Mouse (Mus musculus): ENCODE measurements around the gene Cdk2ap2. TPM values are rescaled to one million over a fixed set of nuclear protein-coding genes. Genes with fewer than 3 reads are reported as not detected.
A peak's percentile ranks its signal among the peaks of the same experiment; 100 is the strongest.
"Not testable (repeated sequence)": the region's sequence is repeated elsewhere in the genome, so short reads cannot be mapped to it uniquely, and the experiment has no call there.

Gene Cdk2ap2
- polyA plus RNA-seq, 1 experiment from 2014 or later, result 80.2 TPM

- no peaks in the 10 kb centered on the region for H3K9me3 ChIP-seq
- no peak overlapping the region for H3K4me3 ChIP-seq
- no peak for DNase-seq (ENCODE audit: low spot score)
- no peaks in the 10 kb centered on the region for H3K27me3 ChIP-seq (replicated peaks; ENCODE audit: low read depth, poor library complexity, severe bottlenecking)
- H3K27ac ChIP-seq (replicated peaks), result no peak overlapping the region
- H3K36me3 ChIP-seq (replicated peaks), result peaks cover 79% of the 10 kb centered on the region
- 92% methylated on average over 10 of the region's 10 CpGs for WGBS
- H3K4me1 ChIP-seq, result peaks cover 22% of the 10 kb centered on the region
Observed at GRCm38 (mm10) chr19:4115144-4115543, 18.2 kb downstream of the Cdk2ap2 start.

GRCm38 (mm10) chr19:4115816-4116215 lies 18.8 kb downstream of the Cdk2ap2 start:
- peaks cover 79% of the 10 kb centered on the region for H3K36me3 ChIP-seq (replicated peaks)
- DNase-seq (ENCODE audit: low spot score), result no peak
- H3K27ac ChIP-seq (replicated peaks), result no peak overlapping the region
- H3K27me3 ChIP-seq (replicated peaks; ENCODE audit: low read depth, poor library complexity, severe bottlenecking), result no peaks in the 10 kb centered on the region
- WGBS, result 83% methylated on average over 11 of the region's 11 CpGs
- no peaks in the 10 kb centered on the region for H3K9me3 ChIP-seq
- no peak overlapping the region for H3K4me3 ChIP-seq
- H3K4me1 ChIP-seq, result peaks cover 29% of the 10 kb centered on the region

GRCm38 (mm10) chr19:4117006-4117405 lies 20.0 kb downstream of the Cdk2ap2 start:
- H3K27me3 ChIP-seq (replicated peaks; ENCODE audit: low read depth, poor library complexity, severe bottlenecking), result no peaks in the 10 kb centered on the region
- H3K9me3 ChIP-seq, result no peaks in the 10 kb centered on the region
- 97% methylated on average over 7 of the region's 7 CpGs for WGBS
- H3K4me1 ChIP-seq, result peaks cover 32% of the 10 kb centered on the region
- no peak overlapping the region for H3K4me3 ChIP-seq
- DNase-seq (ENCODE audit: low spot score), result no peak
- H3K36me3 ChIP-seq (replicated peaks), result peaks cover 67% of the 10 kb centered on the region
- no peak overlapping the region for H3K27ac ChIP-seq (replicated peaks)

- Histone ChIP-seq H3K27me3 (replicated peaks; ENCODE audit: low read depth, poor library complexity, severe bottlenecking) (no peaks in the 10 kb centered on the region), H3K36me3 (replicated peaks) (peaks cover 54% of the 10 kb centered on the region), H3K4me3 (no peak overlapping the region), H3K27ac (replicated peaks) (no peak overlapping the region), H3K4me1 (peaks cover 26% of the 10 kb centered on the region), H3K9me3 (no peaks in the 10 kb centered on the region)
- DNase-seq (ENCODE audit: low spot score), result no peak
- 95% methylated on average over 2 of the region's 2 CpGs for WGBS
Observed at GRCm38 (mm10) chr19:4118350-4118749, 21.4 kb downstream of the Cdk2ap2 start.

GRCm38 (mm10) chr19:4119716-4120487 lies 22.9 kb downstream of the Cdk2ap2 start:
- WGBS, result 88% methylated on average over 6 of the region's 6 CpGs
- Histone ChIP-seq H3K27me3 (replicated peaks; ENCODE audit: low read depth, poor library complexity, severe bottlenecking) (no peaks in the 10 kb centered on the region), H3K4me1 (peaks cover 19% of the 10 kb centered on the region), H3K4me3 (peak overlapping the region; percentile 63; the same call in 1 of the 2 replicates), H3K9me3 (no peaks in the 10 kb centered on the region), H3K27ac (replicated peaks) (no peak overlapping the region), H3K36me3 (replicated peaks) (peaks cover 38% of the 10 kb centered on the region)
- DNase-seq (ENCODE audit: low spot score), result no peak

GRCm38 (mm10) chr19:4120496-4120895 lies 23.5 kb downstream of the Cdk2ap2 start:
- Histone ChIP-seq H3K9me3 (no peaks in the 10 kb centered on the region), H3K27me3 (replicated peaks; ENCODE audit: low read depth, poor library complexity, severe bottlenecking) (no peaks in the 10 kb centered on the region), H3K4me3 (peak overlapping the region; percentile 63), H3K36me3 (replicated peaks) (peaks cover 32% of the 10 kb centered on the region), H3K4me1 (peaks cover 24% of the 10 kb centered on the region), H3K27ac (replicated peaks) (no peak overlapping the region)
- DNase-seq (ENCODE audit: low spot score), result no peak
- 96% methylated on average over 2 of the region's 2 CpGs for WGBS

- H3K27me3 ChIP-seq (replicated peaks; ENCODE audit: low read depth, poor library complexity, severe bottlenecking), result no peaks in the 10 kb centered on the region
- no peaks in the 10 kb centered on the region for H3K9me3 ChIP-seq
- peaks cover 28% of the 10 kb centered on the region for H3K4me1 ChIP-seq
- H3K36me3 ChIP-seq (replicated peaks), result peaks cover 25% of the 10 kb centered on the region
- H3K4me3 ChIP-seq, result peak overlapping the region; percentile 63
- peak overlapping the region; percentile 92 for H3K27ac ChIP-seq (replicated peaks)
- peak; percentile 96 for DNase-seq (ENCODE audit: low spot score)
- WGBS, result 3% methylated on average over 38 of the region's 38 CpGs
Observed at GRCm38 (mm10) chr19:4121097-4121805, 24.3 kb downstream of the Cdk2ap2 start.

GRCm38 (mm10) chr19:4121896-4122295 lies 24.9 kb downstream of the Cdk2ap2 start:
- Histone ChIP-seq H3K36me3 (replicated peaks) (peaks cover 18% of the 10 kb centered on the region), H3K27ac (replicated peaks) (peak overlapping the region; percentile 92; the same call in 1 of the 2 replicates), H3K4me1 (peaks cover 35% of the 10 kb centered on the region), H3K4me3 (peak overlapping the region; percentile 63; the same call in 1 of the 2 replicates)
- not testable (repeated sequence) for H3K27me3 ChIP-seq (replicated peaks; ENCODE audit: low read depth, poor library complexity, severe bottlenecking); H3K9me3 ChIP-seq; DNase-seq (ENCODE audit: low spot score)
- 59% methylated on average over 6 of the region's 6 CpGs for WGBS

GRCm38 (mm10) chr19:4122411-4123370 lies 25.7 kb downstream of the Cdk2ap2 start:
- WGBS, result 84% methylated on average over 7 of the region's 7 CpGs

GRCm38 (mm10) chr19:4124432-4124831 lies 27.4 kb downstream of the Cdk2ap2 start:
- WGBS, result 77% methylated on average over 4 of the region's 4 CpGs
- Histone ChIP-seq H3K4me1 (peaks cover 43% of the 10 kb centered on the region), H3K4me3 (no peak overlapping the region), H3K36me3 (replicated peaks) (peaks cover 22% of the 10 kb centered on the region), H3K27me3 (replicated peaks; ENCODE audit: low read depth, poor library complexity, severe bottlenecking) (no peaks in the 10 kb centered on the region), H3K9me3 (no peaks in the 10 kb centered on the region), H3K27ac (replicated peaks) (no peak overlapping the region)
- DNase-seq (ENCODE audit: low spot score), result no peak

More at GRCm38 (mm10) chr19:4122411-4123370, 25.7 kb downstream of the Cdk2ap2 start:
- H3K27ac ChIP-seq (replicated peaks), result no peak overlapping the region
- H3K9me3 ChIP-seq, result no peaks in the 10 kb centered on the region
- no peak for DNase-seq (ENCODE audit: low spot score)
- H3K4me1 ChIP-seq, result peaks cover 42% of the 10 kb centered on the region
- H3K27me3 ChIP-seq (replicated peaks; ENCODE audit: low read depth, poor library complexity, severe bottlenecking), result no peaks in the 10 kb centered on the region
- peaks cover 15% of the 10 kb centered on the region for H3K36me3 ChIP-seq (replicated peaks)
- H3K4me3 ChIP-seq, result no peak overlapping the region

- WGBS, result 20% methylated on average over 4 of the region's 4 CpGs
- Histone ChIP-seq H3K27ac (replicated peaks) (peak overlapping the region; percentile 86), H3K4me1 (peaks cover 39% of the 10 kb centered on the region), H3K36me3 (replicated peaks) (peaks cover 30% of the 10 kb centered on the region), H3K4me3 (peak overlapping the region; percentile 74)
- not testable (repeated sequence) for H3K27me3 ChIP-seq (replicated peaks; ENCODE audit: low read depth, poor library complexity, severe bottlenecking); H3K9me3 ChIP-seq
- peak; percentile 17 for DNase-seq (ENCODE audit: low spot score)
Observed at GRCm38 (mm10) chr19:4125268-4125667, 28.3 kb downstream of the Cdk2ap2 start.

All from embryonic facial prominence, embryonic 10.5 days (tissue).